Mouse (Mus musculus) erythroblast, embryonic 14.5 days (primary cell): Measurements from ENCODE around the gene Krt23.

Experiments used
- GATA1 ChIP-seq: IDR thresholded peaks from 2 replicates; pipeline ENCODE4 v1.6.1; 2012; ENCODE audit warnings: low read length, inconsistent platforms, mixed read lengths
- TAL1 ChIP-seq: IDR thresholded peaks from 3 replicates; pipeline ENCODE4 v1.6.1; 2012; ENCODE audit warnings: low read length, inconsistent platforms, mixed read lengths

DNA sequence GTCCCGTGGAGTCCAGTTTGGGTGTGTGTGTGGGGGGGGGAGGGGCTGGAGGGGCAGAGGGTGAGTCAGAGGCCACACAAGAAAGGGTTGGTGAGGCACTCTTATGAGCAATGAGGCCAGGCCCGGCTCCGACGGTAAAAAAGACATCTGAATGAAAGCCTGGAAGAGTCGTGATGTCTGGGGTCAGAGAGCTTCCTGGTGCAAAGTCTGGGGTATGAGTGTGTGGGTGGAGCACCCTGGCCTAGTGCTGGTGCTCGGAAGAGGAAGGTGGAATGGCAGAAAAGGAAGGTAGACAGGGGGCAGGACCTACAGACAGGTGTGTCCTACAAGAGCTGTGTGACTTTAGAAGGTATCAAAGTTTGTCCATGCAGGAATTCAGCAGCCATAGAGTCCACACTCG is 34.0 kb downstream of the Krt23 start:
- no peak for TF ChIP-seq GATA1
- no peak for TF ChIP-seq TAL1
